Mouse (Mus musculus) forebrain, embryonic 16.5 days (tissue): ENCODE data around the gene Pde6h. TPM values are rescaled to one million over a fixed set of nuclear protein-coding genes. Genes with fewer than 3 reads are reported as not detected.
A peak's percentile ranks its signal among the peaks of the same experiment; 100 is the strongest.
"Not testable (repeated sequence)": the region's sequence is repeated elsewhere in the genome, so short reads cannot be mapped to it uniquely, and the experiment has no call there.

Source experiments
- ATAC-seq: fragments of 200-750 bp; cut with Nextera tagmentation; 2 replicates; pipeline ENCODE4 v1.8.0; 2017; ENCODE audit warnings: mild to moderate bottlenecking, moderate library complexity
- H3K27ac ChIP-seq: fragments of 300-500 bp; sonication (generic); 2 replicates; pipeline ENCODE4 v1.5.1; 2014; ENCODE audit warnings: low read length, control low read depth
- H3K27me3 ChIP-seq: fragments of 300-500 bp; sonication (generic); replicated peaks from 2 replicates; pipeline ENCODE4 v1.6.1; 2014; ENCODE audit warnings: low read length; ENCODE audit not compliant: control insufficient read depth, insufficient read depth
- H3K36me3 ChIP-seq: fragments of 300-500 bp; sonication (generic); 2 replicates; pipeline ENCODE4 v1.6.1; 2014; ENCODE audit not compliant: control insufficient read depth, insufficient read depth
- H3K4me1 ChIP-seq: fragments of 300-500 bp; sonication (generic); replicated peaks from 2 replicates; pipeline ENCODE4 v1.6.1; 2014; ENCODE audit warnings: low read length; ENCODE audit not compliant: control insufficient read depth, insufficient read depth
- H3K4me2 ChIP-seq: fragments of 300-500 bp; sonication (generic); 2 replicates; pipeline ENCODE4 v1.6.1; 2014; ENCODE audit warnings: mild to moderate bottlenecking, low read length, control low read depth
- H3K4me3 ChIP-seq: fragments of 300-500 bp; sonication (generic); replicated peaks from 2 replicates; pipeline ENCODE4 v1.5.1; 2014; ENCODE audit warnings: mild to moderate bottlenecking, low read length, control low read depth
- H3K9ac ChIP-seq: fragments of 300-500 bp; sonication (generic); replicated peaks from 2 replicates; pipeline ENCODE4 v1.6.1; 2014; ENCODE audit warnings: low read depth, low read length, control low read depth
- H3K9me3 ChIP-seq: fragments of 300-500 bp; sonication (generic); 2 replicates; pipeline ENCODE4 v1.6.1; 2016; ENCODE audit warnings: low read length; ENCODE audit not compliant: control insufficient read depth
- WGBS: fragments of 180-500 bp; shearing (Covaris S2); extraction: QIAGEN DNeasy Blood & Tissue Kit; methylation state at CpG from one replicate; pipeline ENCODE4 v1.1.7; 2014; 5-methylcytosine and 5-hydroxymethylcytosine counted together
- polyA plus RNA-seq: library from polyadenylated mRNA; unstranded; fragments of >200 nt; fragmentation: Nextera tagmentation; extraction: Ambion mirVana; gene quantifications from 2 replicates; pipeline ENCODE4 v1.2.1, GENCODE M21; 2015

Pde6h gene
- polyA plus RNA-seq: not detected in 2 replicates

GRCm38 (mm10) chr6:136923532-136923931, at the start of gene Pde6h:
TSS of gene Pde6h (plus strand) at chr6:136923832.
- H3K9ac ChIP-seq: no peak within 1 kb of the TSS
- 80% methylated on average over 8 of the region's 8 CpGs for WGBS
- H3K4me1 ChIP-seq: no peaks in the 10 kb centered on the region
- H3K9me3 ChIP-seq: no peaks in the 10 kb centered on the region
- no peak within 1 kb of the TSS for H3K27ac ChIP-seq
- no peak within 1 kb of the TSS for H3K4me2 ChIP-seq
- no peak within 1 kb of the TSS for H3K4me3 ChIP-seq
- no peaks in the 10 kb centered on the region for H3K36me3 ChIP-seq
- no peak for ATAC-seq
- no peaks in the 10 kb centered on the region for H3K27me3 ChIP-seq

GRCm38 (mm10) chr6:136874599-136874998, 49.0 kb upstream of the Pde6h start:
- H3K4me1 ChIP-seq: peaks cover 11% of the 10 kb centered on the region
- no peaks in the 10 kb centered on the region for H3K27me3 ChIP-seq
- no peaks in the 10 kb centered on the region for H3K9me3 ChIP-seq
- peak overlapping the region; percentile 25 for H3K4me2 ChIP-seq
- peak; percentile 45; the same call in 1 of the 2 replicates for ATAC-seq
- WGBS: 12% methylated on average over 8 of the region's 8 CpGs
- no peak overlapping the region for H3K4me3 ChIP-seq
- no peak overlapping the region for H3K9ac ChIP-seq
- no peaks in the 10 kb centered on the region for H3K36me3 ChIP-seq
- no peak overlapping the region for H3K27ac ChIP-seq

- H3K27ac ChIP-seq: no peak within 1 kb of the TSS
- no peaks in the 10 kb centered on the region for H3K9me3 ChIP-seq
- no peak for ATAC-seq
- H3K27me3 ChIP-seq: no peaks in the 10 kb centered on the region
- 60% methylated on average over 9 of the region's 9 CpGs for WGBS
- peaks cover 11% of the 10 kb centered on the region for H3K4me1 ChIP-seq
- no peak within 1 kb of the TSS; the same call in 1 of the 2 replicates for H3K9ac ChIP-seq
- H3K4me2 ChIP-seq: peak within 1 kb of the TSS; percentile 25
- H3K4me3 ChIP-seq: no peak within 1 kb of the TSS
- no peaks in the 10 kb centered on the region for H3K36me3 ChIP-seq
Observed at GRCm38 (mm10) chr6:136875670-136876069, 48.0 kb upstream of the Pde6h start, which contains the start of gene Mgp. TSS of gene Mgp (minus strand) at chr6:136875823.

GRCm38 (mm10) chr6:136881678-136882077, 42.0 kb upstream of the Pde6h start:
- Histone ChIP-seq H3K4me1 (no peaks in the 10 kb centered on the region), H3K27me3 (no peaks in the 10 kb centered on the region), H3K4me3 (no peak overlapping the region), H3K9ac (no peak overlapping the region), H3K4me2 (no peak overlapping the region), H3K27ac (no peak overlapping the region), H3K9me3 (no peaks in the 10 kb centered on the region), H3K36me3 (no peaks in the 10 kb centered on the region)
- ATAC-seq: no peak
- WGBS: 87% methylated on average over 8 of the region's 8 CpGs

GRCm38 (mm10) chr6:136883431-136883915, 40.2 kb upstream of the Pde6h start:
- no peaks in the 10 kb centered on the region for H3K36me3 ChIP-seq
- no peak overlapping the region for H3K4me2 ChIP-seq
- no peak overlapping the region for H3K9ac ChIP-seq
- no peak overlapping the region for H3K27ac ChIP-seq
- H3K27me3 ChIP-seq: no peaks in the 10 kb centered on the region
- no peaks in the 10 kb centered on the region for H3K9me3 ChIP-seq
- H3K4me1 ChIP-seq: no peaks in the 10 kb centered on the region
- no peak overlapping the region for H3K4me3 ChIP-seq
- no peak for ATAC-seq
- 86% methylated on average over 3 of the region's 3 CpGs for WGBS

GRCm38 (mm10) chr6:136883961-136884360, 39.7 kb upstream of the Pde6h start:
- no peak for ATAC-seq
- 95% methylated on average over 6 of the region's 6 CpGs for WGBS
- no peaks in the 10 kb centered on the region for H3K36me3 ChIP-seq

GRCm38 (mm10) chr6:136884766-136885165, 38.9 kb upstream of the Pde6h start:
- ATAC-seq, H3K36me3 ChIP-seq, H3K27ac ChIP-seq, H3K27me3 ChIP-seq, H3K9ac ChIP-seq, H3K4me2 ChIP-seq, H3K4me3 ChIP-seq, H3K9me3 ChIP-seq, H3K4me1 ChIP-seq: not testable (repeated sequence)
- 55% methylated on average over 1 of the region's 1 CpGs for WGBS

More at GRCm38 (mm10) chr6:136883961-136884360, 39.7 kb upstream of the Pde6h start:
- H3K27ac ChIP-seq: no peak overlapping the region
- H3K4me1 ChIP-seq: no peaks in the 10 kb centered on the region
- H3K9me3 ChIP-seq: no peaks in the 10 kb centered on the region
- no peak overlapping the region for H3K4me2 ChIP-seq
- H3K9ac ChIP-seq: no peak overlapping the region
- no peaks in the 10 kb centered on the region for H3K27me3 ChIP-seq
- no peak overlapping the region for H3K4me3 ChIP-seq

- H3K4me3 ChIP-seq: no peak overlapping the region
- H3K27ac ChIP-seq: no peak overlapping the region
- ATAC-seq: no peak
- no peaks in the 10 kb centered on the region for H3K36me3 ChIP-seq
- H3K27me3 ChIP-seq: no peaks in the 10 kb centered on the region
- H3K9me3 ChIP-seq: no peaks in the 10 kb centered on the region
- H3K4me2 ChIP-seq: no peak overlapping the region
- 80% methylated on average over 9 of the region's 9 CpGs for WGBS
- no peak overlapping the region for H3K9ac ChIP-seq
- no peaks in the 10 kb centered on the region for H3K4me1 ChIP-seq
Observed at GRCm38 (mm10) chr6:136887854-136888253, 35.8 kb upstream of the Pde6h start.

- no peak overlapping the region for H3K9ac ChIP-seq
- ATAC-seq: no peak
- H3K4me1 ChIP-seq: no peaks in the 10 kb centered on the region
- H3K9me3 ChIP-seq: no peaks in the 10 kb centered on the region
- H3K4me2 ChIP-seq: no peak overlapping the region
- H3K27me3 ChIP-seq: no peaks in the 10 kb centered on the region
- 84% methylated on average over 6 of the region's 6 CpGs for WGBS
- no peak overlapping the region for H3K4me3 ChIP-seq
- no peak overlapping the region for H3K27ac ChIP-seq
- H3K36me3 ChIP-seq: no peaks in the 10 kb centered on the region
Observed at GRCm38 (mm10) chr6:136889067-136889466, 34.6 kb upstream of the Pde6h start.

GRCm38 (mm10) chr6:136889554-136889953, 34.1 kb upstream of the Pde6h start:
- no peak overlapping the region for H3K27ac ChIP-seq
- H3K36me3 ChIP-seq: no peaks in the 10 kb centered on the region
- H3K9ac ChIP-seq: no peak overlapping the region
- no peaks in the 10 kb centered on the region for H3K4me1 ChIP-seq
- no peaks in the 10 kb centered on the region for H3K27me3 ChIP-seq
- H3K4me3 ChIP-seq: no peak overlapping the region
- H3K4me2 ChIP-seq: no peak overlapping the region
- no peaks in the 10 kb centered on the region for H3K9me3 ChIP-seq
- ATAC-seq: no peak
- 92% methylated on average over 6 of the region's 6 CpGs for WGBS
